ENCODE assay signal across 8 mouse cellular contexts in the genomic region with DNA sequence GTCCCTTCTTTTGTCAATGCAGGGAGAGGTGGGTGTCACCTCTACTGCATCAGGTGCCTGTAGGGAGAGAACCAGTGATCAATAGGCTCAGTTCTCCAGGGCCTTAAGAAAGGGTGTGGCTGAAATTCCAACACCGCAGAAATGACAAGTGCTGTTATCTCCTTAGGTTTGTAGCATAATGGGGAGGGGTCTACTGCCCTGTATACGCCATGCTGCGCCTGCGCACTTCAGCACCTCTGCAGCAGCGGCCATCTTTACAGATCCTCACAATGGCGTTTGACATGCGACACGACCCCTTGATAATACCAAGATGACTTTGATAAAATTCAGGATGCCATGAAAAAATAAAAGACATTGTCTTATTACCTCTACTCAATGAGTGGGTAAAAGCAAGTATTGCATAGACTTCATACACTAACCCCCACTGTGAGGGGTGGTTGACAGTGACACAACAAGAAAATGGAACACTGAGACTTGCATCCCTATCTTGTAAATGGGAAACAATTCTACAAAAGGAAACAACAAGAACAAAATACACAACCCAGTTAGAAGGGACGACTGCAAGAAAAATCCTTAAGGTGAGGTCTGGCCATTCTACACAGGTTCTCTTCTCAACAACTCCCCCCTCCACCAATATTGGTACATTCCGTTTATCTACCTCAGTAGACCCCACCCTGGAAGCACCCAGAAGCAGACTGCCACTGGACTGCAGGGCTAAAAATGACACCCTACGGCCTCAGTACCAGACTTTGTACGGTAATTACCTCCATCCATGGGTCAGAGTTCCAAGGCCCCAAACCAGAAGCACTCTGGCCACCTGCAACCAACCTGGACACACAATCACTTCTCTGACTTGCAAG. TPM values are rescaled to one million over a fixed set of nuclear protein-coding genes. Genes with fewer than 3 reads are reported as not detected.
DNase-seq lines count a peak whose midpoint lies in the region; ATAC-seq and TF ChIP-seq lines count a peak whose summit lies in the region.

No protein-coding gene starts in this region.

- H3K4me3 ChIP-seq in lung, embryonic 16.5 days (ENCODE audit: low read length) = peak overlapping the region; percentile 50
- H3K4me3 ChIP-seq in lung, adult 2 months (replicated peaks; ENCODE audit: extremely low read depth, low read depth, low read length) = no peak overlapping the region
- H3K4me3 ChIP-seq in embryonic facial prominence, embryonic 13.5 days = peak overlapping the region; percentile 53
- H3K4me3 ChIP-seq in hindbrain, embryonic 15.5 days = peak overlapping the region; percentile 68
- H3K4me3 ChIP-seq in neural tube, embryonic 13.5 days = peak overlapping the region; percentile 63

- peak overlapping the region; percentile 62 for H3K4me2 ChIP-seq in lung, embryonic 16.5 days (ENCODE audit: low read depth, low read length)
- peak overlapping the region; percentile 66 for H3K4me2 ChIP-seq in embryonic facial prominence, embryonic 13.5 days
- H3K4me2 ChIP-seq in hindbrain, embryonic 15.5 days = peak overlapping the region; percentile 43
- H3K4me2 ChIP-seq in neural tube, embryonic 13.5 days = peak overlapping the region; percentile 48

- no peak for TF ChIP-seq CTCF in lung, adult 2 months (IDR thresholded peaks at IDR 0.05; ENCODE audit: insufficient read depth, low read length)

- TF ChIP-seq POLR2A in lung, adult 2 months (IDR thresholded peaks at IDR 0.05; ENCODE audit: borderline replicate concordance, extremely low read depth, low read depth, low read length) = no peak

- peaks cover 5% of the 10 kb centered on the region; the same call in 1 of the 2 replicates for H3K4me1 ChIP-seq in lung, embryonic 16.5 days (replicated peaks; ENCODE audit: control insufficient read depth, insufficient read depth, low read length)
- no peaks in the 10 kb centered on the region for H3K4me1 ChIP-seq in lung, adult 2 months (ENCODE audit: control insufficient read depth, insufficient read depth, low read length)
- 0 out of 2 replicates have a peak, but pooled peaks cover 3% of the 10 kb centered on the region for H3K4me1 ChIP-seq in embryonic facial prominence, embryonic 13.5 days
- no peaks in the 10 kb centered on the region for H3K4me1 ChIP-seq in hindbrain, embryonic 15.5 days (replicated peaks)
- H3K4me1 ChIP-seq in neural tube, embryonic 13.5 days (replicated peaks) = no peaks in the 10 kb centered on the region

- no peak overlapping the region for H3K27ac ChIP-seq in lung, embryonic 16.5 days (ENCODE audit: low read length)
- no peak overlapping the region for H3K27ac ChIP-seq in embryonic facial prominence, embryonic 13.5 days
- peak overlapping the region; percentile 90 for H3K27ac ChIP-seq in hindbrain, embryonic 15.5 days (replicated peaks)
- peak overlapping the region; percentile 88 for H3K27ac ChIP-seq in neural tube, embryonic 13.5 days (replicated peaks)

- no peaks in the 10 kb centered on the region for H3K36me3 ChIP-seq in lung, embryonic 16.5 days (ENCODE audit: control insufficient read depth, insufficient read depth, low read length)
- no peaks in the 10 kb centered on the region for H3K36me3 ChIP-seq in embryonic facial prominence, embryonic 13.5 days
- H3K36me3 ChIP-seq in hindbrain, embryonic 15.5 days = no peaks in the 10 kb centered on the region
- no peaks in the 10 kb centered on the region for H3K36me3 ChIP-seq in neural tube, embryonic 13.5 days

- intact Hi-C loops in left cerebral cortex, postnatal 36 days (cut with DNase I) = no loop called here

- H3K27me3 ChIP-seq in lung, embryonic 16.5 days (ENCODE audit: control insufficient read depth, insufficient read depth, low read depth, low read length) = no peaks in the 10 kb centered on the region
- no peaks in the 10 kb centered on the region for H3K27me3 ChIP-seq in embryonic facial prominence, embryonic 13.5 days
- no peaks in the 10 kb centered on the region for H3K27me3 ChIP-seq in hindbrain, embryonic 15.5 days
- H3K27me3 ChIP-seq in neural tube, embryonic 13.5 days = no peaks in the 10 kb centered on the region

- WGBS in lung, embryonic 16.5 days = 58% methylated on average over 12 of the region's 12 CpGs
- WGBS in lung, adult 2 months = 71% methylated on average over 12 of the region's 12 CpGs
- 52% methylated on average over 12 of the region's 12 CpGs for WGBS in embryonic facial prominence, embryonic 13.5 days
- WGBS in hindbrain, embryonic 15.5 days = 41% methylated on average over 12 of the region's 12 CpGs
- WGBS in neural tube, embryonic 13.5 days = 44% methylated on average over 12 of the region's 12 CpGs

- ATAC-seq in lung, embryonic 16.5 days (ENCODE audit: low read depth) = no peak; the same call in 1 of the 2 replicates
- ATAC-seq in embryonic facial prominence, embryonic 13.5 days (ENCODE audit: insufficient number of reproducible peaks, insufficient read depth, low FRiP score, low TSS enrichment, low read depth) = 0 out of 2 replicates have a peak, but pooled peaks have one; percentile 26
- peak; percentile 80 for ATAC-seq in hindbrain, embryonic 15.5 days (ENCODE audit: low FRiP score, low read depth)
- peak; percentile 81 for ATAC-seq in neural tube, embryonic 13.5 days (ENCODE audit: low read depth)

- H3K9me3 ChIP-seq in lung, embryonic 16.5 days (ENCODE audit: control insufficient read depth, low read length) = peaks cover 8% of the 10 kb centered on the region
- H3K9me3 ChIP-seq in embryonic facial prominence, embryonic 13.5 days = peaks cover 24% of the 10 kb centered on the region
- H3K9me3 ChIP-seq in hindbrain, embryonic 15.5 days = 0 out of 2 replicates have a peak, but pooled peaks cover 4% of the 10 kb centered on the region
- H3K9me3 ChIP-seq in neural tube, embryonic 13.5 days = peaks cover 27% of the 10 kb centered on the region

- H3K9ac ChIP-seq in lung, embryonic 16.5 days (ENCODE audit: low read length) = no peak overlapping the region
- H3K9ac ChIP-seq in embryonic facial prominence, embryonic 13.5 days = peak overlapping the region; percentile 70; the same call in 1 of the 2 replicates
- peak overlapping the region; percentile 76 for H3K9ac ChIP-seq in hindbrain, embryonic 15.5 days
- H3K9ac ChIP-seq in neural tube, embryonic 13.5 days = peak overlapping the region; percentile 79

- no peak for DNase-seq in lung, adult 2 months
- DNase-seq in left cerebral cortex, postnatal 36 days (ENCODE audit: low spot score in 2 of 2) = peak; percentile 21 to 38
- no peak for DNase-seq in adrenal gland, adult 8-10 months
- no peak for DNase-seq in spleen, adult 18-20 months

RNA-seq across cellular contexts. Expression of gene Snurf, which starts 1.6 kb away (rescaled TPM):
- polyA plus RNA-seq in lung, embryonic 16.5 days (2015; fragmentation: Nextera tagmentation; extraction: Ambion mirVana) = 15.5 and 31.7 TPM in 2 replicates
- not detected in 2 replicates for polyA plus RNA-seq in lung, adult 2 months (2012; rRNA removed)
- polyA plus RNA-seq in embryonic facial prominence, embryonic 13.5 days (2015; fragmentation: Nextera tagmentation; extraction: Ambion mirVana) = 24.4 and 35.9 TPM in 2 replicates
- polyA plus RNA-seq in hindbrain, embryonic 15.5 days (2015; fragmentation: Nextera tagmentation; extraction: Ambion mirVana) = 702 and 703 TPM in 2 replicates
- 1,000 to 10,000 TPM; 2,435 to 2,615 TPM for total RNA-seq in left cerebral cortex, postnatal 36 days (2021)
- polyA plus RNA-seq in neural tube, embryonic 13.5 days (2015; fragmentation: Nextera tagmentation; extraction: Ambion mirVana) = 472 and 565 TPM in 2 replicates
- total RNA-seq in adrenal gland, adult 8-10 months (2022) = 100 to 1,000 TPM in 3 of 4 experiments, 10 to 100 TPM in 1; 99.0 to 139 (median 115) TPM

RNA-seq across cellular contexts. Expression of gene Gm38393, which starts 1.6 kb away (rescaled TPM):
- polyA plus RNA-seq in lung, embryonic 16.5 days (2015; fragmentation: Nextera tagmentation; extraction: Ambion mirVana) = 0.18 and 0.43 TPM in 2 replicates
- 0.22 and 0.34 TPM in 2 replicates for polyA plus RNA-seq in lung, adult 2 months (2012; rRNA removed)
- 0.55 and 1.4 TPM in 2 replicates for polyA plus RNA-seq in embryonic facial prominence, embryonic 13.5 days (2015; fragmentation: Nextera tagmentation; extraction: Ambion mirVana)
- 3.0 and 3.6 TPM in 2 replicates for polyA plus RNA-seq in hindbrain, embryonic 15.5 days (2015; fragmentation: Nextera tagmentation; extraction: Ambion mirVana)
- 10 to 100 TPM; 59.3 to 81.3 TPM for total RNA-seq in left cerebral cortex, postnatal 36 days (2021)
- 2.6 and 3.2 TPM in 2 replicates for polyA plus RNA-seq in neural tube, embryonic 13.5 days (2015; fragmentation: Nextera tagmentation; extraction: Ambion mirVana)
- 1 to 10 TPM; 1.9 to 8.4 (median 5.0) TPM for total RNA-seq in adrenal gland, adult 8-10 months (2022)

Comparison
In these comparisons a context has a peak if more than half of its experiments do, and no peak if none do; other contexts are left out.
1. RNA of gene Snurf, which starts 1.6 kb away (polyA plus RNA-seq): 702 to 703 TPM in hindbrain, embryonic 15.5 days, 472 to 565 TPM in neural tube, embryonic 13.5 days, 15.5 to 31.7 TPM in lung, embryonic 16.5 days and 24.4 to 35.9 TPM in embryonic facial prominence, embryonic 13.5 days; not detected in lung, adult 2 months; every median in the first group is over 10 times any median in the second.
2. H3K27ac ChIP-seq: peak in hindbrain, embryonic 15.5 days (single experiment) and neural tube, embryonic 13.5 days (single experiment); none in lung, embryonic 16.5 days (single experiment) and embryonic facial prominence, embryonic 13.5 days (single experiment).
3. DNase-seq: peak in left cerebral cortex, postnatal 36 days (2 of 2); none in lung, adult 2 months (single experiment), adrenal gland, adult 8-10 months (single experiment) and spleen, adult 18-20 months (0 of 2).
4. Peak in every context shown above with its lines, with median percentiles within 50 percentile points of each other: H3K4me2 ChIP-seq.